Mouse (Mus musculus) bone marrow macrophage, adult 2 months (primary cell): Measurements from ENCODE around the gene Gm42906. TPM values are rescaled to one million over a fixed set of nuclear protein-coding genes. Genes with fewer than 3 reads are reported as not detected.

Source experiments
- H3K27ac ChIP-seq: 2 replicates; pipeline ENCODE4 v1.5.1; 2012; ENCODE audit warnings: low read depth, low read length; ENCODE audit not compliant: insufficient read depth
- H3K4me1 ChIP-seq: 2 replicates; pipeline ENCODE4 v1.6.1; 2012; ENCODE audit warnings: low read length; ENCODE audit not compliant: control insufficient read depth, insufficient read depth
- H3K4me3 ChIP-seq: 2 replicates; pipeline ENCODE4 v1.5.1; 2012; ENCODE audit warnings: mild to moderate bottlenecking, low read length, moderate library complexity; ENCODE audit not compliant: insufficient read depth
- CTCF ChIP-seq: IDR thresholded peaks from 2 replicates; pipeline ENCODE4 v1.5.1; 2012; ENCODE audit warnings: low read depth, mild to moderate bottlenecking, low read length, moderate library complexity
- POLR2A ChIP-seq: IDR thresholded peaks from 2 replicates; pipeline ENCODE4 v1.6.1; 2012; ENCODE audit warnings: mild to moderate bottlenecking, low read depth, low read length, borderline replicate concordance
- polyA plus RNA-seq: library from polyadenylated mRNA; stranded (reverse); fragments of >200 nt; gene quantifications from 2 replicates; pipeline ENCODE4 v1.2.4, GENCODE M21; 2012; ENCODE audit not compliant: missing spikeins, insufficient read depth, insufficient read length

The Gm42906 gene
- polyA plus RNA-seq, 1 experiment: not detected

DNA sequence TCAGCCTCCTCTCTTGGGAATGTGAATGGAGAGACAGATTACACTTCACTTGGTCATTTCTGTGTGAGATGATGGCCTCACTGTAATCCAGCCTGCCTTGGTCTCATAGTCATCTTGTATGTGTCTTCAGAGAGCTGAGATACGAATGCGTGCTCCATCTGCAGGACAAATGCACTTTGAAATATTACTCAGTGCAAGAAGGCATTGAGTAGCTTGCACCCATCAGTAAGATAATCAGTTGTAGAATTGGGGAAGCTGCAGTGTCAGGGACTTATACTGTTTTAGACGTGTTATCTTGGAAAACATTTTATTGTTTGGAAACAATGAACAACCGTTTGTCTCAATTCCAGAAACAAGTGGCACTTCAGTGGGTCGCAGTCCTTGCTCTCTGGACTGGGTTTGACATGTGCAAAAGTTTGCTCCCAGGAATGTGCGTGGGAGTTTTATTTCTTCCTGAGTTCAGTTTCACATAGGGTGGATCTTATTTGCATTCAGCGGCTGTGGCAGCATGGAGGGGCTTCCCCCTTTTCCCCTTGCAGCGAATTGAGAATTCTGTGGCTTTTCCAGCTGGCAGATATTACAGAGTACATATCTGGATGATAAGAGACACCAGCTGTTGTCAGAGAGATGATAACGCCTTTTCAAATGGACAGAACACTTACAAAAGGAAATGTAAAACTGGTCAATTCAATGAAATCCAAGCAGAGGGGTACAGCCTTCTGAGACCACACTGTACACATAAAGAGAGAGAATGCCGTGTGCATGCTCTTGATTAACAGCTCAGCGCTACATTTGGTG is 15.1 kb downstream of the Gm42906 start:
- H3K4me1 ChIP-seq: no peaks in the 10 kb centered on the region
- no peak for TF ChIP-seq CTCF
- no peak for TF ChIP-seq POLR2A
- H3K4me3 ChIP-seq: no peak overlapping the region
- H3K27ac ChIP-seq: no peak overlapping the region

DNA sequence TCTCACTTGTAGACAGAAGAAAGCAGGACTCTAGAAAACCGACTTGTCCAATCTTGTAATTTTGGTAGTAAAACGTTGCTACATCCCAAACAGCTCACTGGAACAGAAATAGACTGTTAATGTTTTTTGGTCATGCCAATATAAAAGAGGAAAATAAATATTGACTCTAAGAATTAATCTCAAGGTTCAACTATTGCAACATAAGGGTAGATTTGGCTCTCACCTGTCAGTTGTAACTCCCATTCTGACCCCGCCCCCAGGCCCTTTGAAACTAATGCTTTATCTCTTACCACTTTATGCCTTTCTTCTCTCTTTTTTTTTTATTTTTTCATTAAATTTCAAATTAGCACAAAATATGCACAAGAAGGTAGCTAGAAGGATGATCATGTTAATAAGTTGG is 18.0 kb downstream of the Gm42906 start:
- no peak for TF ChIP-seq CTCF
- no peak for TF ChIP-seq POLR2A
- Histone ChIP-seq H3K27ac (no peak overlapping the region), H3K4me1 (no peaks in the 10 kb centered on the region), H3K4me3 (no peak overlapping the region)

DNA sequence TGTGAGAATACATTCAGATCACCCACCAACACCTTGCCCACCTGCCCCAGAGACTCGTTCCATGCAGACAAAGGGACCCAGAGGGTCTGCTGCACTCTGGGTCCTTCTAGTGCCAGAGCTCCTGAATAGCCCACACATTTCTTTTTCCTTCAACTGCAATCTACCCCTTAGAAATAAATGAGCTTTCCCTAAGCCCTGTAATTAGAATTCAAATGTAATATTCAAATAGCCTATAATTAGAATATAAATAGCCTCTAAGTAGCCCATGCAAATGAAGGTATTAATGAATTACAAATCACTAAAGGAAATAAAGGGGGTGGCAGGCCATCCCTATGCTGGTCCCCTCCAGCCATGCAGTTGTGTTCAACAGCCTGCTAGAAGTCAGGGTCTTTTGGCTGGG is 18.7 kb downstream of the Gm42906 start:
- Histone ChIP-seq H3K4me3 (no peak overlapping the region), H3K4me1 (no peaks in the 10 kb centered on the region), H3K27ac (no peak overlapping the region)
- TF ChIP-seq POLR2A (no peak), CTCF (no peak)

DNA sequence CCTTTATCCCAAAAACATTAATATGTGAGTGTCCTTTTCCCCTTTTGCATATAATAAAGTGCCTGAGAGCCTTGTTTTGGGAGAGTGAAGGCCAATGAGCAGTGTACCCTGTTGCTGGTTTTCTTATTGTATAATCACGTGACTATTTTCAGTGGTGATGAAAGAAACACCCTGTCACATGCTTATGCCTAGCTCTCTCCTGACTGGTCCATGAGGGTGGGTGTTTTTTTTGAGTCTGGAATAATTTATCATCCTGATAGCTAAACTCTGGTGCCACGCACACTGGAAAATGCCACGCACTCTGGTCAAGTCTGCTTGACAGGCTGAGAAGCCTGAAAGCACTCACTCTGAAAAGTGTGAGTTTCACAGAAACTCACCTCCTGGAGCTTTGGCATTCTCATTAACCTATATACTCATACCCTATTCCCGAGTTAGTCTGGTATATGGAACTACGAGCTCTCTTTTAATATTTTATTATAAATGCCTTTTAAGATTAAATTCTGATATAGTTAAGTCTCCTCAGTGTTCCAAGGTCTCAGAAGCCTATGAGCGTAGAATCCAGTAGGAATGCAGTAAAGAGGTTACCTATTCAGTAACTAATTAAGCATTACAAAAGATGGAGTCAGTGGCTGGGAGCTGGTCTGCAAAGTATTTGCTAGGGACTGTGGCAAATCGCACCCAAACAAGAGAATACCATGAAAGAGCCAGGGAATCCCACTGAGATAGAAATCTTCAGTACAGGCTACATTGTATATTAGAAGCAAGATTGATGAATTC is 19.7 kb downstream of the Gm42906 start:
- no peak for TF ChIP-seq CTCF
- TF ChIP-seq POLR2A: no peak
- Histone ChIP-seq H3K4me3 (no peak overlapping the region), H3K27ac (no peak overlapping the region), H3K4me1 (no peaks in the 10 kb centered on the region)

DNA sequence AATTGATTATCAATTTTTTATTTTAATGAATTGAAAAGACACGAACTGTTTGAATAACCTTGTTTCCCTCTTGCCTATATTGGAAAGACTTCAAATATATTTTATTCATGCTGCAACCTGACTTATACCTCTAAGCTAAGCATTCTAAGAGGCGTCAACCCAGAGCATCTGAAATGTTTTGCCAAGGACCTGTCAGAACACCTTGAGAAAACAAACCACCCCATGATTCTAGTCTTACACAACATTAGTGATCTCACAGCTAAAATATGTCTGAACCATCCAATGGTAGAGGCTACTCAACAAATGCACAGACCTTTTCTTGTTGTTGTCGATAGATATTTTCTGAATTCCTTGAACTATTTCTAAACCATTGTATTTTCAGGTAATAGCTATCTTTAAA is 20.5 kb downstream of the Gm42906 start:
- H3K27ac ChIP-seq: no peak overlapping the region
- H3K4me1 ChIP-seq: no peaks in the 10 kb centered on the region
- no peak overlapping the region for H3K4me3 ChIP-seq
- no peak for TF ChIP-seq POLR2A
- no peak for TF ChIP-seq CTCF

DNA sequence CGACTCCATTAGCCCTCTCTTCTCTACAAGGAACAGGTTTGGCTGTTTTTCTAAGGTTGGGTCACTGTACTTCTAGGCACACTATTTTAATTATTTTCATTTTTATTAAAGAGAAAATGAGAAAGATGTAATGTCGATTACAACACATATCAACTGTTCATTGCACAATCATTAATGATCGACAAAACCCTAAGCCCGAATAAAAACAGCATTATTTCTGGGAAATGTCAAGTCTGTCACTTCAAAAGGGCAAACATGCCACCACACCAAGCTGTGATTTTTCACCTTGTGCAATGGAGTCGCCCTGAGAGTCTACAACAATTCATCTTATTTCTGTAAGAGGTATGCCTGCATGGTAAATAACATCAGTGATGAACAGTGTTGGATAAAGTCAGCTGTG is 21.7 kb downstream of the Gm42906 start:
- Histone ChIP-seq H3K27ac (no peak overlapping the region), H3K4me3 (no peak overlapping the region), H3K4me1 (no peaks in the 10 kb centered on the region)
- no peak for TF ChIP-seq CTCF
- no peak for TF ChIP-seq POLR2A

DNA sequence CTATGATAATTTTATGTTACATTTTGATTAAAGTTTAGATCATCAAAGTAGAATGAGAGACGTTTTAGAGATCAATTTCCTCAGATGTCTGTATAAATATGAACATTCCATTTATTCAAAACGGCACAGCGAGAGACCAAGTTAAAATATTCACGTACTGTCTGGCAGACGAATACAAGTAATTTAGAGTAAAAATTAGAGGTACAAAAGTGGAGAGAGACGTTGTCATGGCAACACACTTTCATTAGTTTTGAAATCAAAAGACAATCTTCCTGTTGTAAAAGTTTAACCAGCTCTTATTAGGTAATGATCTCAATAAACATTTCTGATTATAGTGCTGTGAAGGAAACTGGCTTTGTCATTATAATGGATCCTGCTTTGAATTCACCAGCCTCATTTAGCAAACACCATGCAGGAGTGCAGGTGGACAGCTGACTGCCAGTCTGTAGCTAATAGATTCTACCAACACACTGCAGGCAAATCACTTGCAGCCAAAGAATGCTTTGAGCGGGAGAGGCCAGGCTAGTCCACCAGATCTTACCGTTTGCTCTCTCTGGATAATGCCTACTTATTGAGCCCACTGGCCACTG is 22.6 kb downstream of the Gm42906 start:
- Histone ChIP-seq H3K4me3 (no peak overlapping the region), H3K4me1 (no peaks in the 10 kb centered on the region), H3K27ac (no peak overlapping the region)
- TF ChIP-seq POLR2A (no peak), CTCF (no peak)

DNA sequence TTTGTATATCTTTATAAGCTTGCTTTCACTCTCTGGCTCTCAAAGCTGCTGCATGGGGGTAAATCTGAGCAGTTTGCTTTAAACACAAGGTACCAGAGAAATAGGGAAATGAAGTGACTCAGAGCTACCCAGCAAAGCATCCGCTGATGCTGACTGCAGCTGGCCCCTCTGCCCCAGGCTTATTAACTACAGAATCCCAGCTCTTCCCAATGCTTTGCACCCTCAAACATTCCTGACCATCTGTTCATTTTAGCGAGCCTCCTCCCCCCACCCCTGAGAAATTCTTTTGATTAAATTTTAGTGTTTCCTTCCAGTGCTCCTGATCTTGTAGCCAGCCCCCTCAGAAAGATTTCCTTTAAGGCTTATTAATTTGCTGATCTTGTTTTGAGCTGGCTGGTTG is 24.4 kb downstream of the Gm42906 start:
- TF ChIP-seq POLR2A (no peak), CTCF (no peak)
- Histone ChIP-seq H3K27ac (no peak overlapping the region), H3K4me1 (no peaks in the 10 kb centered on the region), H3K4me3 (no peak overlapping the region)

DNA sequence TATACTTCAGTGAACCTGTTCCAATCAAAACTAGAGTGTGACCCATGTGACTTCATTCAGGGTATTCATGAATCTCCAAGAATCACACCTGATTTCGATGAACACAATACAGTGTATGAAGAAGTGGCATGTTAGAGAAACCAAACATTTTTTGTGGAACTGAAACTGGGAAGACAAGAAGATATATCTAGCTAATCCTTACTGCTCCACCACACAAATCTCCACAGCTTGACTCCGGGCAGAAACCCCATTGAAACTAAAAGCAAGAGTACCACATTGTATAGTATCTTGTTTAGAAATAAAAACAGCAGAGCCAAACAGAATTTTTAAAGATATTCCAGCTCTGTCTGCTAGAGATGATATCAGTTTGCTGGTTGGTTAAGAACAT is 27.4 kb downstream of the Gm42906 start:
- H3K4me3 ChIP-seq: no peak overlapping the region
- no peaks in the 10 kb centered on the region for H3K4me1 ChIP-seq
- TF ChIP-seq CTCF (no peak), POLR2A (no peak)
- H3K27ac ChIP-seq: no peak overlapping the region
